Mouse (Mus musculus) cortical plate, adult 2 months (tissue): ENCODE measurements around the gene Tm2d3.

Experiments
- CTCF ChIP-seq: fragments of 200-500 bp; IDR thresholded peaks from 2 replicates; pipeline ENCODE4 v1.5.1; 2011; ENCODE audit warnings: mild to moderate bottlenecking, control low read depth, low read length; ENCODE audit not compliant: insufficient read depth; ENCODE audit errors: extremely low read depth
- POLR2A ChIP-seq: fragments of 200-500 bp; IDR thresholded peaks from 2 replicates; pipeline ENCODE4 v1.6.1; 2011; ENCODE audit warnings: mild to moderate bottlenecking, low read length, control low read depth; ENCODE audit not compliant: insufficient read depth; ENCODE audit errors: extremely low read depth

GRCm38 (mm10) chr7:65678050-65678449 is 12.9 kb upstream of the Tm2d3 start:
- no peak for TF ChIP-seq CTCF
- no peak for TF ChIP-seq POLR2A
